Mouse (Mus musculus): ENCODE results near the gene Ppbp.
"Not testable (repeated sequence)": the region's sequence is repeated elsewhere in the genome, so short reads cannot be mapped to it uniquely, and the experiment has no call there.

The Ppbp gene

DNA sequence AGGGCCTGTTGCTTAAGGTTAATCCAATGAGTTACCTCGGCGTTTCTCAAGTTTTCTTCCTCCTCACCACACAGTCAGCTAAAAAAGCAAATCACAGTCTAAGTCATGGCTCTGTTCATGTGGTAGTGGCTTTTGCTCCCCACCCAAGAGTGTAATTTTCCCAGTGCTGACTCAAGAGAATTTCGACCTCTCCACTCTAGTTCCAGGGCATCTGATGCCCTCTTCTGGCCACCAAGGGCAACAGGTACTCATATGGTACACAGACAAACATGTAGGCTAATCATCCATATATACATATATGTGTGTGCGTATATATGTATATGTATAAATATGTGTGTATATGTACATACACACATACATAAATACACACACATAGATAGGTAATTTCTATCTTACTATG, 19.8 kb downstream of the Ppbp start:
- DNase-seq: no peak

DNA sequence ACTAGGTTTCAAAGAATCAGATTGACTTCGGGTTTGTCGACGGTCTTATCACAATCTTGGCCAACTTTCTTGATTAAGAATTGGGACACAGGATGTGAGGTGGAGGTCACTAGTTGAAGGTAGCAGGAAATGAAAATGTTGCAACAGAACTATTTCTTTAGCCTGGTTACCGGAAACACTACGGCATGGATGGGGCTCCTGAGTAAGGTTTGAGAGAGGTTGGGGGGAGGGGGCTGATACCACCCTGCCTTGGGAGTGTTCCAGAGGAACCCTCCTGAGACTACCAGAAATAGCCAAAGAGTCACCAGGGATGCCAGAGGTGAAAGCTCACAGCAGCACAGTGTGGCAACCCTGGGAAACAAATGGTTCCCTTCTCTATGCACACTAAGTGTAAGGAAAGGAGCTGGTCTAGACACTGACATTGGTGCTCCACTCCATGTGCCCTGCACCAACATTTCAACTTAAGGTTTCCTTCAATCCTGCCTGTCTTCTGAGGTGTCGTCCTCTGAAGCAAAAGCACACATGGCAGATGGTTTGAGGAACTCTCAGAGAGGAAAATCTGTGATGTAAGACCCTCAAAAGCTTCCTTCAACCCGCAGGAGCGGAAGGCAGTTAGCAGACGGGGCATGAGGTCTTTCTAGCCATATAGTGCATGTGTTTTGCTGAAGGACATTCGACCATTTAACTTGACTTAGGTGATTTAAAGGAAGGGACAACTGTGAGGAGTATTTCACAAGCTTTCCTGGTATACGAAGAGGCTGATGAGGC, 21.2 kb downstream of the Ppbp start:
- DNase-seq: no peak

DNA sequence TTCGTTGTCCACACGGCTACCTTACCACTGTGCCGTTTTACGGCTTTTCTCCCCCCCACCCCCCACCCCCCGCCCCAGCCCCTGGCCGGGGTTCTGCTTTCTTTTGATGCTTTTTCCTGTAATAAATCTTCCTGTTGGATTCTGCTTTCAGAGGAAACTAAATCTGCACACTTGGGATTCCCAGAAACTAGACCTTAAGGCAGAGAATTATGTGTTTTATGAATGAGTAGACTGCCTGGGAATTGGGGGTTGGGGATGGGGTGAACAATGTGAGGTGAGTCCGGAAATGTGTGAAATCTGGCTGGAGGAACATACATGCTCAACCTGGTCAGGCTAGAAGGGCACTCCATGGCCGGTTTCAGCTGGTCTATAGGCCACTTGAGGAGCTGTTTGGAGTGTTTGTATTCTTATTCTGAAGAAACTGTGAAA, 21.8 kb downstream of the Ppbp start:
- DNase-seq: no peak

DNA sequence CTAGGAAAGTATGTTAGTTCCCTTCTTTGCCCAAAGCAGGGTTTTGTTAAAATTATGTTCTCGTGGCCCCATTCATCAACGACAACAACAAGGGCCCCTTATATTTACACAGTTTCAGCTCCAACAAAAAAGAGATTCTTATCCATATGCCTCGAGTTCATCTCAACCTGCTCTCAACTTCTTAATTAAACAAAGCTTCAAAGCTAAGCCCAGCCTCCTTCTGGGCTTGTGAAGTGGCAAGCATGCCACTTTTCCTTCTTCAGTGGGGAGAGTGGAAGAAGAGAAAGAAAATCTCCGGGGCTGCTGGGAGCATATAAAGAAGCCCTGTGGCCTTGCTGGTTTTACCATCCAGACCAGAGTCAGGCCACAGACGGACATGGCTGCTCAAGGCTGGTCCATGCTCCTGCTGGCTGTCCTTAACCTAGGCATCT, 25.9 kb downstream of the Ppbp start, which contains the start of gene Cxcl15:
TSS of gene Cxcl15 (plus strand) at position 340 of the 431 bp plus-strand sequence.
- no peak for DNase-seq

DNA sequence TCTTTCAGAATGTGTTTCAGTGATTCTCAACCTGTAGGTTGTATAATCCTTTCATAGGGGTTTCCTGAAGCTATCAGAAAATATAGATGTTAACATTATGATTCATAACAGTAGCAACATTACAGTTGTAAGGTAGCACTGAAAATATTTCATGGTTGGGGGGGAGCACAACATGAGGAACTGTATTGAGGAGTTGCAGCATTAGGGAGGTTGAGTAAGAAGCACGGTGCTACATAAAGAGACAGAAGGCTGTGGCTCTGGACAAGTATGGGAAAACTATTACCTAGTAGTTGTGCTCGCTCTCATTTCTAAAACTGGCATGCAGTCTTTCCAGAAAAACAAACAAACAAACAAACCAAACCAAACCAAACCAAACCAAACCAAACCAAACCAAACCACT, 27.1 kb downstream of the Ppbp start:
- not testable (repeated sequence) for DNase-seq

DNA sequence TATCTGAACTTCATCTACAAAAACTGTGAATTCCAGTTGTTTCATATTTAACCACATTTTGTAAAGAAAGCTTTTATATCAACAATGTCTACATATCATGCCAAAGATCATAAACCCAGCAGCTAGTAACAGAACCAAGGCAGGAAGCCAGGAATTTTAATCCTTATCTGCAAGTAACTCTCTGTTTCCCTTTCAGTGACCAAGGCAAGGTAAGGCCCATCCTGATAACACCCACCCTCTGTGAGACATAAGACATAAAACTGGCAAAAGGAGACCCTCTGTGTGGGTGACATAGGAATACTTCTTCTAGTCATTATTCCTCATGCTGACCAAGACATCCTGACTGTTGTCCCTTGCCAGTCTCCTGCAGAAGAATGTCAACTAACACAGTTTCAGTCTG, 36.3 kb downstream of the Ppbp start:
- DNase-seq: no peak

DNA sequence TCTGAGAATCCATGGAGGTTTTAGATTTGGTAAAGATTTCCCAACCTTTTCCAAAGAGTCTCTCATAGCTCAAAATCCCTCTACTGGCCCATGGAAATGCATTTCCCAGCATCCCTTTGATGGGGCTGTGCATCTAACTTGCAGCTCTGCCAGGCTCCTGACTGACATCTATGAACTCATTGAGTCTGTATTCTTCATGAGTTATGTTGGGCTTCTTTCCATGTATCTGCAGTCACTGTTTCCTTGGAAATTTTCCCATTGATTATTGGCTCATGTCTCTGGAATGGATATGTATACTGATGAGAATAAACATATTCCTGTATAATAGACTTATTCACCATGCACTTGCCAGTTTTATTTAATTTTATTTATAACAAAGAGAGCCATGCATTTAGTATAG, 37.7 kb downstream of the Ppbp start:
- DNase-seq: no peak

DNA sequence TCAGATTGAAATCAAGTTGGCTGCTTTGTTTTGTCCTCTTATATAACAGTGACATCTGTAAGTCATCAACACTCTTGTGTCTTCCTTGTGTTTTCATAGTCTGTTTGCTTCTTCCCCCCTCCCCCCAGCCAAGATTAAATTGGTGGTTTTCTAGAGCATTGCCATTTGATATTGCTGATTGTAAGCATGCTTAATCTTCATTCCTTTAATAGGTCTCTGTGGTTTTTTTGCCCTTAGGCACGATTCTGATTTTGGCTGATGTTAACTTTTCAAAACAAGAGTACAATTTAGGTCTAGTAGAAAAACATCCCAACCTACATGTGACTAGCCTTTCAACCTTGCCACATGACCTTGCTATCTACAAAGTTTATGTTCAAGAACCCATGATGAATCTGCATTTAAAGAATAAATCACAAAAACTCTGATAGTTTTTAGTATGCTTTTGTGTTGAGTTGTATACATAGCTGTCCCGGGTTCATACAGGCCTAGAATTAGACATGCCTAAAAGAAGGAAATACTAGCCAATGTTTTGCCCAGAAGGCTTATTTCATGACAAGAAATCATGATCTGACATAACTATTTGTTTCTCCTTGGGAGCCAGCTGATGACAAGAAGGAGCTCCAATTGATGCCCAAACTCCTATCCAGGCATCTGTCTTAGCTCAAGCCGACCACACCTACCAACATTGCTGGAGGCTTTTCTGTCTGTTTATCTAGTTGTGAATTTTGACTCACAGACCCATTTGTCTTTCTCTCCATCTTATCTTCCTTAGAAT, 39.0 kb downstream of the Ppbp start:
- DNase-seq: no peak

Measured in spleen, adult 18-20 months (tissue).